Mouse (Mus musculus) small intestine, adult 2 months (tissue): Measurements from ENCODE around the gene Rps6ka4.

Experiments
- CTCF ChIP-seq: fragments of 200-500 bp; IDR thresholded peaks from 2 replicates; pipeline ENCODE4 v1.5.1; 2012; ENCODE audit warnings: low read depth, mild to moderate bottlenecking, control low read depth, inconsistent platforms, low read length, moderate library complexity, mixed read lengths; ENCODE audit not compliant: insufficient replicate concordance, insufficient read length; ENCODE audit errors: extremely low read depth
- POLR2A ChIP-seq: fragments of 200-500 bp; IDR thresholded peaks from 2 replicates; pipeline ENCODE4 v1.6.1; 2012; ENCODE audit warnings: low read depth, mild to moderate bottlenecking, control low read depth, inconsistent platforms, low read length, moderate library complexity

DNA sequence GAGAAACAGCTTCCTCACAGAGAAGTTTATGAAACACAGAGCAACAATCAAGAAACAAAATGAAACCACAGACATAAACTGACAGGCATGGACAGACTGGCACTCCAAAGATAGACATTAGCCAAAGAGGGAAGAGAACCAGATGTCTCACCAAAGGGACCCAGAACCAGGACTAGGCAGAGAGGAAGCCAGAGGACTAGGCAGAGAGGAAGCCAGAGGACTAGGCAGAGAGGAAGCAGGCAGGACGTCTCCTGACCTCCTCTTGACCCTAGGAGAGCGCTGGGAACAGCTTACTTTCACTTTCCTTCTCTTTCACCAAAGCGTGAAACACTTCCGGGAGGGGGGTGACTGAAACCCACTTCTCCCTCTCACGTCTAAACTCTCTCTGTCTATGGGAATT lies 28.9 kb upstream of the Rps6ka4 start:
- TF ChIP-seq CTCF (no peak), POLR2A (no peak)
